Mouse (Mus musculus) forebrain, embryonic 13.5 days (tissue): Measurements from ENCODE around the gene Arf1. TPM values are rescaled to one million over a fixed set of nuclear protein-coding genes. Genes with fewer than 3 reads are reported as not detected.

ENCODE experiments used
- ATAC-seq: fragments of 200-750 bp; cut with Nextera tagmentation; 2 replicates; pipeline ENCODE4 v1.8.0; 2017
- H3K27ac ChIP-seq: fragments of 300-500 bp; sonication (generic); 2 replicates; pipeline ENCODE4 v1.5.1; 2015; ENCODE audit warnings: inconsistent platforms, mild to moderate bottlenecking, moderate library complexity
- H3K27me3 ChIP-seq: fragments of 300-500 bp; sonication (generic); 2 replicates; pipeline ENCODE4 v1.6.1; 2015; ENCODE audit warnings: mild to moderate bottlenecking, inconsistent platforms
- H3K36me3 ChIP-seq: fragments of 300-500 bp; sonication (generic); 2 replicates; pipeline ENCODE4 v1.6.1; 2015; ENCODE audit warnings: mild to moderate bottlenecking, inconsistent platforms; ENCODE audit not compliant: poor library complexity, severe bottlenecking
- H3K4me1 ChIP-seq: fragments of 300-500 bp; sonication (generic); 2 replicates; pipeline ENCODE4 v1.6.1; 2015; ENCODE audit warnings: inconsistent platforms
- H3K4me2 ChIP-seq: fragments of 300-500 bp; sonication (generic); 2 replicates; pipeline ENCODE4 v1.6.1; 2015; ENCODE audit warnings: inconsistent platforms, mild to moderate bottlenecking, moderate library complexity
- H3K4me3 ChIP-seq: fragments of 300-500 bp; sonication (generic); 2 replicates; pipeline ENCODE4 v1.5.1; 2015; ENCODE audit warnings: mild to moderate bottlenecking, inconsistent platforms
- H3K9ac ChIP-seq: fragments of 300-500 bp; sonication (generic); 2 replicates; pipeline ENCODE4 v1.6.1; 2015; ENCODE audit warnings: mild to moderate bottlenecking, inconsistent platforms
- H3K9me3 ChIP-seq: fragments of 300-500 bp; sonication (generic); replicated peaks from 2 replicates; pipeline ENCODE4 v1.6.1; 2016; ENCODE audit warnings: inconsistent platforms
- WGBS: fragments of 180-500 bp; shearing (Covaris S2); methylation state at CpG from one replicate; pipeline ENCODE4 v1.1.7; 2015; 5-methylcytosine and 5-hydroxymethylcytosine counted together
- polyA plus RNA-seq: library from polyadenylated mRNA; unstranded; fragments of >200 nt; fragmentation: Nextera tagmentation; extraction: Ambion mirVana; gene quantifications from 2 replicates; pipeline ENCODE4 v1.2.1, GENCODE M21; 2015

Arf1 gene
- polyA plus RNA-seq, 1 experiment from 2014 or later: 570 TPM

GRCm38 (mm10) chr11:59243856-59244255 is 15.8 kb upstream of the Arf1 start:
- H3K4me3 ChIP-seq: no peak overlapping the region
- no peak overlapping the region for H3K27ac ChIP-seq
- no peaks in the 10 kb centered on the region for H3K9me3 ChIP-seq
- ATAC-seq: no peak
- H3K4me2 ChIP-seq: no peak overlapping the region
- peaks cover 10% of the 10 kb centered on the region for H3K4me1 ChIP-seq
- no peak overlapping the region for H3K9ac ChIP-seq
- no peaks in the 10 kb centered on the region for H3K36me3 ChIP-seq
- H3K27me3 ChIP-seq: 0 out of 2 replicates have a peak, but pooled peaks cover 3% of the 10 kb centered on the region
- 53% methylated on average over 6 of the region's 6 CpGs for WGBS

- H3K36me3 ChIP-seq: no peaks in the 10 kb centered on the region
- H3K4me2 ChIP-seq: no peak overlapping the region
- no peaks in the 10 kb centered on the region for H3K9me3 ChIP-seq
- ATAC-seq: no peak
- peaks cover 16% of the 10 kb centered on the region for H3K4me1 ChIP-seq
- WGBS: 29% methylated on average over 3 of the region's 3 CpGs
- no peak overlapping the region for H3K27ac ChIP-seq
- no peaks in the 10 kb centered on the region for H3K27me3 ChIP-seq
- no peak overlapping the region for H3K4me3 ChIP-seq
- H3K9ac ChIP-seq: no peak overlapping the region
These were observed 13.8 kb upstream of the Arf1 start for GRCm38 (mm10) chr11:59241841-59242240.

DNA sequence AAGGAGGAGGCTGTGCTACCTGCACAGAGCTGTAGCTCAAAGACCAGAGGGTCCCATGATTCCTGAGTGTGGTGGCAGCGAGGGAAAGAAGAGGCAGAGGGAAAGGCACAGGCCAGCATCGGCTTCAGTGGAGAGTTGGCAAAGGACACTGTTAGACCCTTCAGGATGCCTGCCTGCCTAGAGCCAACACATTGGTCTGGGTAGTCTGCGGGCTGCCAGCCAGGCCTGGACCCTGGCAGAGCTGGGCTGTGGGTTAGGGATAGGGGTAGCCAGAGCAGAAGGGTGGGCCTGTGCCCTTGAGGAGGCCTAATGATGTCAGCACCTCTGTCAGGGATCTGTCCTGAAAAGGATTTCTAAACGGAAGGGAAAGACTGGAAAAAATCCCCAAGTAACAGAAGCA is 11.7 kb upstream of the Arf1 start:
- Histone ChIP-seq H3K27me3 (no peaks in the 10 kb centered on the region), H3K9ac (no peak overlapping the region), H3K4me2 (no peak overlapping the region), H3K9me3 (no peaks in the 10 kb centered on the region), H3K4me1 (peaks cover 16% of the 10 kb centered on the region), H3K36me3 (no peaks in the 10 kb centered on the region), H3K27ac (no peak overlapping the region), H3K4me3 (no peak overlapping the region)
- no peak for ATAC-seq
- 78% methylated on average over 4 of the region's 4 CpGs for WGBS

DNA sequence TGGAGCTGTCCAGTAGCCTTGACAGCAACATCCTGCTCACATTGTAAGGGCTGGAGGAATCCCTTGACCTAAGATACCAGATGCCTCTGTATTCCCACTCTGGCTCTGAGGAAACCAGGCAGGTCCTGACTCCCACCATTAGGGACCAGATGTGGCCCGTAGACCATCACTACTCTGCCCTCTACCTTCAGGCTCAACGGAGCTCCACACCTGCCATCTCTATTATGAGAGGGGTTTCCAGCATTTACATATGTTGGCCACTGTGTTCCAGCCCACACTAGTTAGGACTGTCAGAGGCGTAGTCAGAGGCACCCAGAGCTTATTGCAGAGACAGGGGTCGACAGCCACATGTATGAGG is 11.3 kb upstream of the Arf1 start:
- H3K27me3 ChIP-seq: no peaks in the 10 kb centered on the region
- H3K4me1 ChIP-seq: peaks cover 16% of the 10 kb centered on the region
- 64% methylated on average over 4 of the region's 4 CpGs for WGBS
- no peak overlapping the region for H3K4me3 ChIP-seq
- no peaks in the 10 kb centered on the region for H3K36me3 ChIP-seq
- no peaks in the 10 kb centered on the region for H3K9me3 ChIP-seq
- H3K4me2 ChIP-seq: peak overlapping the region; percentile 9; the same call in 1 of the 2 replicates
- no peak overlapping the region for H3K9ac ChIP-seq
- no peak overlapping the region; the same call in 1 of the 2 replicates for H3K27ac ChIP-seq
- ATAC-seq: no peak

DNA sequence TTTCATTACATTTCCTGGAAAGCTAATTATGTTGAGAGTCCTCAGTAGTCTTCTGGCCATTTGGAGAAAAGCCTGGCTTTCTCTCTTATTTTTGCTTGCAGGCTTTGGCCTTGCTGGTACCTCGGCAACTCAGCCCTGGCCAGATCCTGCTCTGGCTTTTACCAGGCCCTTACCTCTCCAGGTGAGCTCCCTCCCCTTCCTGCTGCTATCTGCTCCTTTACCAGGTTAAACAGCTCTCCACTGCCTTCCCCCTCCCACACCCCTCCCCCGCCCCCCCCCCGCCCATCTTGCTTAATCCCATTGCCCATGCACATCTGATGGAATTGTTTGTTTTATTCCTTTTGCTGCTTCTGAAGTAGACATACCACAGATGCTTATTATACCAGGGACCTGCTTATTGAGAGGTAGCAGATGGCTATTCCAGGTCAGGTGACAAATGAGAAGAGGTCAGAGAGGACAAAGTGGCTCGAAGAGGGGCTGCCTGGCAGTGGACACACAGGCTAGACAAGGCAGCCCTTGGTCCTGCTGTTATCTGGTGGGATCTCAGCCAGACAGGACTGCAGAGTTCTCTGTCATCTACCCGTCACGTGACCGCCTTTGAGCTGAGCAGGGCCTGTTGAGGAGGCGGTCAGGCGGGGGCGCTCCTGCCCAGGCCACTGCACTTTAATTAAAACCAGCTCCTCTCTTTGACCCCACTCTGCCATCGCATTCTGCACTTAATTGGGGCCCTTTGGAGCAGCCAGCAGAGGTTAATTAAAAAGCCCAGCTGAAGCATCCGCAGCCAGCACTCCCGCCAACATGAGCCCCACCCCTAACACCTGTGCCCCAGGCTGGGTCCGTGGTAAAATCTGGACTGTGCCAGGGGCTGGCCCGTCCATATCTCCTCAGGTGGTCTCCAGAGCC is 10.7 kb upstream of the Arf1 start:
- H3K36me3 ChIP-seq: no peaks in the 10 kb centered on the region

GRCm38 (mm10) chr11:59232797-59233196 is 4.7 kb upstream of the Arf1 start:
- no peak for ATAC-seq
- no peaks in the 10 kb centered on the region for H3K9me3 ChIP-seq
- H3K27me3 ChIP-seq: 0 out of 2 replicates have a peak, but pooled peaks cover 3% of the 10 kb centered on the region
- H3K4me2 ChIP-seq: no peak overlapping the region
- H3K36me3 ChIP-seq: no peaks in the 10 kb centered on the region
- peaks cover 8% of the 10 kb centered on the region for H3K4me1 ChIP-seq
- WGBS: 64% methylated on average over 2 of the region's 2 CpGs
- no peak overlapping the region for H3K9ac ChIP-seq
- H3K4me3 ChIP-seq: no peak overlapping the region
- no peak overlapping the region for H3K27ac ChIP-seq

More for the DNA sequence above, 10.7 kb upstream of the Arf1 start:
- H3K9ac ChIP-seq: no peak overlapping the region
- peak; percentile 76 for ATAC-seq
- peak overlapping the region; percentile 9; the same call in 1 of the 2 replicates for H3K4me2 ChIP-seq
- H3K27ac ChIP-seq: no peak overlapping the region; the same call in 1 of the 2 replicates
- H3K4me1 ChIP-seq: peaks cover 16% of the 10 kb centered on the region
- H3K27me3 ChIP-seq: no peaks in the 10 kb centered on the region
- H3K9me3 ChIP-seq: no peaks in the 10 kb centered on the region
- no peak overlapping the region for H3K4me3 ChIP-seq
- WGBS: 6% methylated on average over 13 of the region's 15 CpGs

DNA sequence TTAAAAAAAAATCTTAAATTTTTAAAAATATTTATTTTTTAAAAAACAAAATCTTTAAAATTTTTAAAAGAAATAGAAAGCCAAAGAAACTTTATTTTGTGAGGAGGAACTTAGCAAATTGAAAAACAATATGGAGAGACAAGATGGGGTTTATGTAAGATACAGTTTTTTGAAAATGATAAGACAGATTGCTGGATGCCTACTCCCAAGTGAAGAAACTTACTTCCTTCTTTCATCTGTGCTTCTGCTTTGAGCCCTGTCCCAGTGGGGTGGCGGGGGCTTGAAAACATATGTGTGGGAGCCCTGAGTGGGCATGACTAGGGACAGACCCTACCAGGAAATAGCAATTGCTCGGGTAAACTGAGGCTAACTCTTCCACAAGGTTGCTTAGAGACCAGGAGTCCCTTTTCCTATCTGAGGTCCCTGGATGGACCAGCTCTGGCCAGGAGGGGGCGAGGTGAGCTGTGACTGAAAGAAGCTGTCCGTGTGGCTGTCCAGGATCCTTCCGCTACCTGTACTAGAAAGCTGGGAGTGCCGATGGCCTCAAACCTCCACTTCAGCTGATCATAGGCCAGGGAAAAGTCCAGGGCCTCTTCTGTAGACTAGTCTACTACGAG is 2.2 kb upstream of the Arf1 start:
- ATAC-seq: no peak
- Histone ChIP-seq H3K4me2 (no peak overlapping the region), H3K9ac (peak overlapping the region; percentile 26; the same call in 1 of the 2 replicates), H3K36me3 (no peaks in the 10 kb centered on the region), H3K9me3 (no peaks in the 10 kb centered on the region), H3K27ac (no peak overlapping the region), H3K4me3 (no peak overlapping the region), H3K4me1 (peaks cover 29% of the 10 kb centered on the region), H3K27me3 (0 out of 2 replicates have a peak, but pooled peaks cover 3% of the 10 kb centered on the region)
- WGBS: 14% methylated on average over 7 of the region's 7 CpGs

DNA sequence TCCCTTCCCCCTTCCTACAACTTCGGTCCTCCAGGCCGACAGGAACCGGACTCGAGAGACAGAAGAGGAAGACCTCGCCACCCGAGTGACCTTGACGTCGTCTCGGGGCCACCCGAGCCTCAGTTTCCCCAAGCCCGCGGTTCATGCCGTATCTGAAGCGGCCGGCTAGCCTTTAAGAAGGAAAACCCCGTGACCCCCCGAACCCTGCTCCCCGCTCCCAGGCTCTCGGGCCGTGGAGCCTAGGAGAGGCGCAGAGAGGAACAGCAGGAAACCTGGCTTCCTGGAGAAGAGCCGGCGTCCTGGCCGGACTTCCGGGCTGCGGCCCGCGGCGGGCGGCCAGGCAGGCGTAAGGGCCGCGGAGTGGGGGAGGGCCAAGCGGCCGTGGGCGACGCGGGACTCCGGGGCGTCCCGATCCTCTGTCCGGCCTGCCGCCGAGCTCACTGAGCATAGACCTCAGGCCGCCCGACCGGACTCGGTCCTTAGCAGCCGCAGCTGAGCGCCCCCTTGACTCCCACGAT is 407 bp downstream of the Arf1 start:
- no peaks in the 10 kb centered on the region for H3K9me3 ChIP-seq
- peak overlapping the region; percentile 89 for H3K4me3 ChIP-seq
- H3K9ac ChIP-seq: peak overlapping the region; percentile 97
- 0 out of 2 replicates have a peak, but pooled peaks cover 3% of the 10 kb centered on the region for H3K27me3 ChIP-seq
- H3K36me3 ChIP-seq: no peaks in the 10 kb centered on the region
- peak overlapping the region; percentile 92 for H3K27ac ChIP-seq
- ATAC-seq: peak; percentile 75
- WGBS: under 1% methylated on average over 49 of the region's 51 CpGs
- H3K4me2 ChIP-seq: peak overlapping the region; percentile 99
- peaks cover 49% of the 10 kb centered on the region for H3K4me1 ChIP-seq

GRCm38 (mm10) chr11:59226787-59227603 is 1.1 kb downstream of the Arf1 start:
- Histone ChIP-seq H3K9ac (peak overlapping the region; percentile 97), H3K4me1 (peaks cover 49% of the 10 kb centered on the region), H3K9me3 (no peaks in the 10 kb centered on the region), H3K36me3 (no peaks in the 10 kb centered on the region), H3K27ac (peak overlapping the region; percentile 92; the same call in 1 of the 2 replicates), H3K27me3 (no peaks in the 10 kb centered on the region), H3K4me3 (peak overlapping the region; percentile 89), H3K4me2 (peak overlapping the region; percentile 99)
- 7% methylated on average over 21 of the region's 21 CpGs for WGBS
- ATAC-seq: no peak

DNA sequence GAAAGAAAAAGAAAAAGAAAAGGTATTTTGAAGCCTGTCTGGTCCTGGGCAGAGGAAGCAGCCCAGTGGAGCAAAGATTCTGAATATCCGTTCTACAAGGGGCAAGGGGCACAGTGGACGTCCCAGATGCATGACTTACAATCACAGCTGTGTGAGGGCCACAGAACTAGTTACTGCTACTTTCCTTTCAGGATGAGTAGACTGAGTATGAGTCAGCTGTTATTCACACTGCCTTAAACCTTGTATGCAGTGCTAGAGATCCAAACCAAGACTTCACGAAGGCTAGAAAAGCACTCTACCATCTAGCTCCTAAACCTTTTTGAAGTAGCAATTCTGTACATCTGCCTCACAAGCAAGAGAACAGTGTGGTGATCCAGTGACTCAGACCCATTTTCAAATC is 1.8 kb downstream of the Arf1 start:
- peak overlapping the region; percentile 97 for H3K9ac ChIP-seq
- no peaks in the 10 kb centered on the region for H3K9me3 ChIP-seq
- 76% methylated on average over 3 of the region's 3 CpGs for WGBS
- peaks cover 49% of the 10 kb centered on the region for H3K4me1 ChIP-seq
- no peaks in the 10 kb centered on the region for H3K36me3 ChIP-seq
- H3K27me3 ChIP-seq: no peaks in the 10 kb centered on the region
- ATAC-seq: no peak
- H3K27ac ChIP-seq: no peak overlapping the region
- H3K4me3 ChIP-seq: peak overlapping the region; percentile 89
- peak overlapping the region; percentile 99 for H3K4me2 ChIP-seq

DNA sequence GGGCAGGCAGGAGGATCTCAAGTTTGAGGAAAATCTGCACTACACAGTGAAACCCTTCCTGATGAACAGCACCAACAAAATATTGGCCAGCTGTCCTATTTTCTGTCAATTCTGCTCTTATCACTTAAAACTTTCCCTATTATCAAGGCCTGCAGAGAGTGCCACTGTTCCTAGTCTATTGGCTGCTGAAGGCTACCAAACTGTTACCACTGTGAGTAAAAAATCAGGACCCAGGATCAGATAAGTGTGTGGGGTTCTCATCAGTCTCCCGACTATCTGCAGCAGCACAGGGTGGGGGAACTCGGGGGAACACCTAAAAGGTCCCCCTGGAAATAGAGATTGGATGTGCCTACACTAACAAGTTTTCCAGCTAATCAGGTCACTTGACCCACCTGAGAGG is 2.9 kb downstream of the Arf1 start:
- H3K9me3 ChIP-seq: no peaks in the 10 kb centered on the region
- H3K9ac ChIP-seq: no peak overlapping the region
- ATAC-seq: no peak
- WGBS: 89% methylated on average over 2 of the region's 2 CpGs
- H3K27ac ChIP-seq: no peak overlapping the region
- no peaks in the 10 kb centered on the region for H3K27me3 ChIP-seq
- peaks cover 4% of the 10 kb centered on the region; the same call in 1 of the 2 replicates for H3K36me3 ChIP-seq
- H3K4me1 ChIP-seq: peaks cover 49% of the 10 kb centered on the region
- no peak overlapping the region for H3K4me3 ChIP-seq
- peak overlapping the region; percentile 99; the same call in 1 of the 2 replicates for H3K4me2 ChIP-seq
